Mouse (Mus musculus) embryonic facial prominence, embryonic 10.5 days (tissue): ENCODE data around the gene Pkp1. TPM values are rescaled to one million over a fixed set of nuclear protein-coding genes. Genes with fewer than 3 reads are reported as not detected.
A peak's percentile ranks its signal among the peaks of the same experiment; 100 is the strongest.

Experiments used
- DNase-seq: peaks from one replicate; pipeline ENCODE4 v3.0.0-alpha.2; 2017; ENCODE audit warnings: low spot score
- H3K27ac ChIP-seq: fragments of 300-500 bp; sonication (generic); replicated peaks from 2 replicates; pipeline ENCODE4 v1.5.1; 2016; ENCODE audit warnings: mild to moderate bottlenecking
- H3K27me3 ChIP-seq: fragments of 300-500 bp; sonication (generic); replicated peaks from 2 replicates; pipeline ENCODE4 v1.6.1; 2016; ENCODE audit warnings: low read depth, mild to moderate bottlenecking; ENCODE audit not compliant: poor library complexity, severe bottlenecking
- H3K36me3 ChIP-seq: fragments of 300-500 bp; sonication (generic); replicated peaks from 2 replicates; pipeline ENCODE4 v1.6.1; 2016; ENCODE audit warnings: mild to moderate bottlenecking, moderate library complexity
- H3K4me1 ChIP-seq: fragments of 300-500 bp; sonication (generic); 2 replicates; pipeline ENCODE4 v1.6.1; 2016
- H3K4me3 ChIP-seq: fragments of 300-500 bp; sonication (generic); 2 replicates; pipeline ENCODE4 v1.5.1; 2016; ENCODE audit warnings: mild to moderate bottlenecking, moderate library complexity
- H3K9me3 ChIP-seq: fragments of 300-500 bp; sonication (generic); 2 replicates; pipeline ENCODE4 v1.6.1; 2016; ENCODE audit warnings: mild to moderate bottlenecking
- WGBS: fragments of 180-500 bp; shearing (Covaris S2); methylation state at CpG from one replicate; pipeline ENCODE4 v1.1.7; 2016; 5-methylcytosine and 5-hydroxymethylcytosine counted together
- polyA plus RNA-seq: library from polyadenylated mRNA; unstranded; fragments of >200 nt; fragmentation: Nextera tagmentation; extraction: Ambion mirVana; gene quantifications from 2 replicates; pipeline ENCODE4 v1.2.1, GENCODE M21; 2016

Pkp1 gene
- polyA plus RNA-seq, 1 experiment from 2014 or later, result 0.25 TPM

DNA sequence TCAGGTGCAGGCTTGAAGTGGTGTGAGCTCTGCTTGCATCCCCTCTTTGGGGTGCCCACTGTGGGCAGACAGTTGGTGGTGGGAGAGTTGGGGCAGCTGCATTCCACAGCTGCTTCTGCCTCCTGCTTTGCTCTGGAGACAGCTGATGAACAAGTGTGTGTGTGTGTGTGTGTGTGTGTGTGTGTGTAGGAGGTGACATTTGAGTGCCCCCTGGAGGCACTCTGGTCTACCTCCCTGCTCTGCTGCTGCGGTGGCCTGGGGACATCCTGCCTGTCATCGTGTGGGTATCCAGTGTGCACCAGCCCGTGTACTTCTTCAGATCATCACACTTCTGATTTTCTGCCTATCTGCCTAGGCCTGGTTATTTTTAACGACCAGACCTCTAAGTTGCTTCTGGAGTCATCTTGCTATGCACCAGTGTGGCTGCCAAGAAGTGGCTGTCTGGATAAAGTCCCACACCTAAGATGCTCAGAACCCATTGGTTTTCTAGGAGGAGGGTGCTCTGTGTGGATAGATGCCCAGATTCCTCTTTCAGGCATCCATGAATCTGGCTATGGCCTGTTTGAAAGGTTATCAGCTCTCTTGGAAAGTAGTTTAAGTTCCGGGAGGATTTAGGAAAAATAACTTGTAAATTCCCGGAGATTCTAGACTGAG lies 84.7 kb downstream of the Pkp1 start:
- WGBS, result 79% methylated on average over 6 of the region's 6 CpGs
- H3K36me3 ChIP-seq, result no peaks in the 10 kb centered on the region
- H3K9me3 ChIP-seq, result no peaks in the 10 kb centered on the region
- H3K27me3 ChIP-seq, result 0 out of 2 replicates have a peak, but pooled peaks cover 7% of the 10 kb centered on the region
- no peak for DNase-seq
- H3K27ac ChIP-seq, result no peak overlapping the region
- peaks cover 39% of the 10 kb centered on the region for H3K4me1 ChIP-seq
- no peak overlapping the region for H3K4me3 ChIP-seq

DNA sequence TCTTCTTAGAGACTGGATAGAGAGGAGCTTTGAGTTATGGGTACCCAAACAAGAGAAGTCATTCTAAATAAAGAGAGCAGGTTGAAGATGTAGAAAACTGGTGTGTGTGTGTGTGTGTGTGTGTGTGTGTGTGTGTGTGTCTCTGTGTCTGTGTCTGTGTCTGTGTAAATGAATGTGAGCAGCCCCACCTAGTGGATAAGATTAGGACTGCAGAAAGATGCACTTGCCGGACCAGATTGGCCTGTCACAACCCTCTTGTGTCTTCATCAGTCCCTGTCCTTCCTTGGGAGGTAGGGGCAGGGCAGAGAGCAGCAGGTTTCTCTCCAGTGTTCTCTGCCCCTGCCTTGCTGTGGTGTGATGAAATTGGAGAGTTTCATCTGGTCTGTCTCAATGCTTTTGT lies 90.1 kb downstream of the Pkp1 start:
- 17% methylated on average over 1 of the region's 1 CpGs for WGBS
- H3K27me3 ChIP-seq, result peaks cover 18% of the 10 kb centered on the region
- H3K27ac ChIP-seq, result no peak overlapping the region
- H3K9me3 ChIP-seq, result no peaks in the 10 kb centered on the region
- peak; percentile 55 for DNase-seq
- no peaks in the 10 kb centered on the region for H3K36me3 ChIP-seq
- H3K4me3 ChIP-seq, result no peak overlapping the region
- 0 out of 2 replicates have a peak, but pooled peaks cover 3% of the 10 kb centered on the region for H3K4me1 ChIP-seq

DNA sequence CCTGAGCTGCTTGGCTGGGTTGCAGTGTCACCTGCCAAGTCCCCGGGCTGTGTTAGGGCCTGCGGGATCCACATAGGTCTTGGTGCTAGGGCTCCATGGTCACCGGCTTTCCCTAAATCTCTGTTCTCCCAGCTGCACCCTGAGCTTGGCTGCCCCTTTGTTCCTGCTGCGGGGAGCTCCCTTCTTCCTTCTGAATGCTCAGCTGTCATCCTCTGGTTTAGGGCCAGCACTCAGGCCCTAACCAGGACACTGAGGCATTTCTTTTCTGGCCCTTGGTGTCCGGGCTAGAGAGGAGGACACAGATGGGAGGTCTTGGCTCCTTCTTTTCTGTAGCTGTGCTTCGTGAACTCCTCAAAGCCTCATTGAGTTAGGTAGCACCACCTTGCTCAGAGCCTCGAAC lies 97.2 kb downstream of the Pkp1 start:
- H3K27me3 ChIP-seq, result peaks cover 64% of the 10 kb centered on the region
- WGBS, result 82% methylated on average over 7 of the region's 7 CpGs

More for the DNA sequence above, 97.2 kb downstream of the Pkp1 start:
- Histone ChIP-seq H3K4me1 (peaks cover 27% of the 10 kb centered on the region), H3K9me3 (no peaks in the 10 kb centered on the region), H3K36me3 (no peaks in the 10 kb centered on the region), H3K4me3 (no peak overlapping the region), H3K27ac (no peak overlapping the region)
- no peak for DNase-seq

Other genes with a start within 250 kb of the Pkp1 start
- gene Csrp1, start 199.1 kb downstream of the Pkp1 start, polyA plus RNA-seq, result 47.4 and 51.9 TPM in 2 replicates
- 29.0 and 32.2 TPM in 2 replicates for gene Phlda3, start 153.1 kb downstream of the Pkp1 start, polyA plus RNA-seq
- gene Tnni1, start 139.8 kb downstream of the Pkp1 start, polyA plus RNA-seq, result 5.5 and 7.9 TPM in 2 replicates
- 7.5 TPM in 2 replicates for gene Lad1, start 100.6 kb downstream of the Pkp1 start, polyA plus RNA-seq
- gene Tnnt2, start 82.9 kb downstream of the Pkp1 start, polyA plus RNA-seq, result 1.1 and 4.4 TPM in 2 replicates
- gene Igfn1, start 87.1 kb upstream of the Pkp1 start, polyA plus RNA-seq, result 0.04 TPM in 1 of 2 replicates, not detected in the other
- gene Tmem9, start 88.9 kb upstream of the Pkp1 start, polyA plus RNA-seq, result 139 and 142 TPM in 2 replicates
- 0.47 TPM in 1 of 2 replicates, not detected in the other for gene Ascl5, start 131.6 kb upstream of the Pkp1 start, polyA plus RNA-seq
- 0.06 and 0.16 TPM in 2 replicates for gene Cacna1s, start 133.5 kb upstream of the Pkp1 start, polyA plus RNA-seq
- gene Kif21b, start 212.2 kb upstream of the Pkp1 start, polyA plus RNA-seq, result 6.5 and 7.3 TPM in 2 replicates